Mouse (Mus musculus): Measurements from ENCODE around the gene 4931440F15Rik.

Gene 4931440F15Rik

DNA sequence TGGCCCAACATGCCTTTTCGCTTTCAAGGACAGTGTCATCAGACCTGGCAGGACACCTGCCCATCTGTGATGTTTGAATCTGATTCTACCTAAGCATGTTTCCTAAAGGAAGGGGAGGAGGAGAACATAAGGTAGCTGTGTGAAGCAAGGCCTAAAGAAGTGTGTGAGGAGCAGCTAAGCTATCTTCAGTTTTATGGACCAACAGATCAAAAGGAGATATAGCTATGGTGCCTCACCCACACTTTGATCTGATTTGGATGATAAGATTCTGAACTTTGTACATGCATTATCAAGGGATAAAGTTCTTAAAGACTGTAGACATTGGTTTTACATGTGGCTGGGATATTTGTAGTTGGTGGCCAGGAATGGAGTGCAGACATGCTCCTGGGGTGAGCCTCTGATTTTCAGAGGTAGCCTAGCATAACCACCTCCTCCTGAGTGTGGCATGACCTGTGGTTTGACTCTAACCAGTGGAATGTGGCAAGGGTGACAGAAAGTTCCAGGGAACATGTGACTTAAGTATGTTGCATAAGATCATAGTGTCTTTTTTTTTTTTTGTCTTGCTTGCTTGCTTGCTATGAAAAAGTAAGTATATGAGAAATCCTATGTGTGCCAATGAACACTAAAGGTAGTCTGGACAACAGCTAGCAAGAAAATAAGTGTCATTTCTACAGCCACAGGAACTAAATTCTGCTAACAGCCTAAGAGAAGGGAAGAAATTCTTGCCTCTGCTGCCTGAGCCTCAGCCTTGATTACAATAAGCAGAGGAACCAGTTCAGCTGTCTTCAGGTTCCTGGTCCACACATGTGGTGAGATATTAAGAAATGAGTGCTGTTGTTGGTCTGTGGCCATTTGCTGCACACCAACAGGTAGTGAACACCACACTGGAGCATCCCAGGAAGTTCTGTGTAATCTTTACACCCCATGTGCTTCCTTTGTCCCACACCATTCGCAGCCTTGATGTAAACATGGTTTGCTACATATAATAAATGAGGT lies 23.7 kb downstream of the 4931440F15Rik start:
- no peak for DNase-seq (ENCODE audit: low spot score in 2 of 2)

DNA sequence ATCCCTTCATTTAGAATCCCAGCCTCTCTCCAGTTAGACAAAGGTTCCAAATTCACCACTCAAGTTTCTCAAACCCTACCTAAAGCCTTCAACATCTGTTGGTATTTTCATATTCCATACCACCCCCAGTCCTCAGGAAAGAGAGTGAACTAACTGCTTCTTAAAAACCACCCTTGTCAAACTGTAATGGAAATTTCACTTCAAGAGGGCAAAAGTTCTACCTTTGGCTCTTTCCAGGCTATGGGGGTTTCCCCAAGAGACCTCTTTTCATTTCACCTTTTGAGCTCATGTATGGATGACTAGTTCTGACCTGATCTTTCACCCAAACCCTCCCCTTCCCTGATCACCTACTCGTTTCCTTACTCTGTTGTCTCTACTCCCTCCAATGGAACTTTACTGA lies 25.6 kb downstream of the 4931440F15Rik start:
- no peak for DNase-seq (ENCODE audit: low spot score in 2 of 2)

DNA sequence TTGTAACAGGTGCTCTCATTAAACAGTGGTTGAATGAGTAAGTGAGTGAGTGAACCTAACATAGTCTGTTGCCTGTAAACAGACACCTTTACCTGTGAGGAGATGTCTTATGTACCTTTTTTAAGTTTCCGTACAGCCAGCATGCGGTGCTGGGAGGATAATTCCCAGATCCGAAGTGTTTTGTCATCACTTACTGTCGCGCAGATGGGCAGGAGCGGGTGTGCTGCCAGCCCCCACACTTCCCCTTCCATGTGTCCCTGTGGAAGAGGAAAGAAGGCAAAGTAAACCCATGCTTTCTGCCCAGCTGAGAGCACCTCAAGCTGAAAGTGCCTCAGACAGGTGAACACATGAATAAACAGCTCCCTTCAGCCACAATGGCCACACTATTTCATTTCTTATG lies 30.4 kb downstream of the 4931440F15Rik start:
- no peak for DNase-seq (ENCODE audit: low spot score in 2 of 2)

DNA sequence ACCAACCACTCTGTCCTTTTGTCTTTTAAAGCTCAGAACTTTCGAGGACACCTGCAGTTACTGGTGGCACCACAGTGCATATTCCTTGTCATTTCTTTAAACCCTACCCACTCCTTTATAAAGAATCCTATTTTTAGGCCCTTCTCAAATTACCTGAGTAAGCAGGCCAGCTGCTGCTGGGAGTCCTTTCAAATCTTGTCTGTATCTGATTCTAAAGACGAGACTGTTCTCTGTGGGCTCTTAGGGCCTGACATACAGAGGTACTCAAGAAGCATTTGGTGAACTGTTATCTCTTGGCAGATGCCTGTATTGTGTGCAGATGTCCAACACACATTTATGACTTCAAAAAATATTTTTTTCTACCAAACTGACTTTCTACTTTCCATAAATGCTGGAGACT lies 31.0 kb downstream of the 4931440F15Rik start:
- no peak for DNase-seq (ENCODE audit: low spot score in 2 of 2)

DNA sequence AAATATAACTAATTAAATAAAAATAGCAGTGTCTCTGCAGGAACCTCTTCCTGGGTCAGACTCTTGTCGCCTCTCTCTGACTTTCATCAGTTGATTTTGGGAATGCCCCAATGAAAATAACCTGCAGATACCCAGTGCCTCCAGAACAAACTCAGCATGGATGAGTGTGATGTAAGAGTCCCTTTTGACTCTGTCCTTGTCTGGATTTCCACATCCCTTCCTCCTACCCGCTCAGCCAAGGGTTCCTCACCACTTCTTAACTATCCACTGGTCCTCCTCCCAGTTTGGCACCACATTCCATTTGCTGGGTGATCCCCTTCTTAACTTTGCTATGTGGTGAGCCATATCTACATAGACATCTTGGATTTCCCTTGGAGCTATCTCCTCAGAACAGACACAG lies 34.7 kb downstream of the 4931440F15Rik start:
- DNase-seq (ENCODE audit: low spot score in 2 of 2): no peak

DNA sequence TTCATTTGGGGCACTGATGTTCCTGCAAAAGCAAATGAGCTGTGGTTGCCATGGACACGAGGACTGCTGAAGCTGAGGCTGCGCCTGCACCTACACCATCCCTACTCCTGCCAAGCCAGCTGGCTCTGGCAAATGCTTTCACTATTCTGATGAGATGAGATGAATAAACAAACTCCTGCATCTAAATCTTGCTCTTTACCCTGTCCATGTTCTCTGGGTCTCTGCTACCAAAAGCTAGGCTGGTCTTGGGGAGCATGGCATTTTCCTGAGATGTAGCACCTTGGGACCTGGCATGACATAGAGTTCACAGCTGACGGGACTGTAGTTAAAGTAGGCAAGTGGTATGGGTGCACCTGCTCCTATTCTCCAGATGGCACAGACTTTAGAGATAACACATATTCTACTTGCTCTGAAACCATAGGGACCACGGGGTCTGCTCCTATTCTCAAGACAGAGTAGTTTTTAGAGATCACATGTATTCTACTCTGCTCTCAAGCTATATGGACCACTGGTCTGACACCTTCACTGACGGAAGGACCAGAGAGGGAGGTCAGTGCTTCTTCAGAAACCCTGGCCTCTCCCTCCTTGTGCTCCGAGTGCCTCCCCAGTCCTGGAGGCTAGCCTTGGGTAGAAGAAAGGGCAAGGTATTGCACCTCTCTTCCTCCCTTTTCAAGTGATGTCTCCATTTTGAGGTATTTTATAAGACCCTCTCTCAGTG lies 36.4 kb downstream of the 4931440F15Rik start:
- no peak for DNase-seq (ENCODE audit: low spot score in 2 of 2)

DNA sequence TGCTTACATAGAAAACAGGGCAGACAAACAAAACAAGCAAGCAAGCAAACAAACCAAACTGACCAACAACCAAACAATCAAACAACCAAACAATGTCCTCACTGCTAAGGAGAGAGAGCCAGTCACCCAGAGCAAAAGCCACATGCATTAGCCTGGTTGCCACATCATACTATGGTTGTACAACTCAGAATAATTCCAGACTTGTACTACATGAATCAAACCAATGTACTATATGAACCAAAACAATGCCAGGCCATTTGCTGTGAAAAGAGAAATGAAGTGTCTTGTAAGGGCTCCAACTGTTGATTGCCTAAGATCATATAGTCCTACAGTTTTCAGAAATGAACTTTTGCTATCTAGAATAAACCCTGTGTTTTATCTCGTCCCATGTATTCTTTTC lies 37.0 kb downstream of the 4931440F15Rik start:
- no peak for DNase-seq (ENCODE audit: low spot score in 2 of 2)

DNA sequence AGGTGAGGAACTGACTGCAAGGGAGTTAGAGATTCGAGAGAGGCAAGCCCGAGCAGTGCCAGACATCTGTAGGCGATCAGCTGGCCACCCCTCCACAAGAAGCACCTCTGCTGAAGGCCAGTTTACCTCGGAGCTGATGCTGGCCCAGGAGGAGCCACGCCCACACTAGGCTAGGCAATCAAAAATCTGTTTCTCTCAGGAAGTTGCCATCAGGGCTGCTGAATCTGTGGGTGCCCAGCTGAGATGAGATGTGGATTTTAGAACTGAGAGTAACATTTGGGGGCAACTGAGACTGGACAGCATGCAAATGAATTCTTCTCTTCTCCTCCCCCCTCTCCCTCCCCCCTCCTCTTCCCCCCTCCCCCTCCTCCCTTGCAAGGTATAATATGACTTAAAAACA lies 38.0 kb downstream of the 4931440F15Rik start:
- DNase-seq (ENCODE audit: low spot score in 2 of 2): peak; percentile 24 to 65

- DNase-seq (ENCODE audit: low spot score in 2 of 2): peak; percentile 51 to 67
These were observed 38.8 kb downstream of the 4931440F15Rik start for GRCm38 (mm10) chr11:29786583-29787219.

GRCm38 (mm10) chr11:29779409-29780026 lies 46.0 kb downstream of the 4931440F15Rik start:
- no peak for DNase-seq (ENCODE audit: low spot score in 2 of 2)

DNA sequence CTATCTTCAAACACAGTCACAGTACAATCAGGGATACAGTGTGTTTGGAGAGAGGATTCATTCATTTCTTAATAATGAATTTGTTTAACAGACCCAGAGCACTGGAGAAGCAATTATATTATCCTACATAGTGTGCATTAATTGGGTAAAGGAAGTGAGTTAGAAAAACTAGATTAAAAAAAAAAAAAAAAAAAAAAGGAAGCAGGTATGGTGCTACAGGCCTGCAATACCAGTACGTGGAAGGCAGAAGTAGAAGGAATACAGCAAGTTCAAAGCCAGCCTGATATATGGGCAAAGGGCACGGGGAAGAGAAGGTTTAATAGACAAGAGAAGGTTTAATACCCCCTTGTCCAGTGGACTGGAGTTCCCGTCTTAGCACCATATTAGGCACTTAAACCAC lies 46.5 kb downstream of the 4931440F15Rik start:
- DNase-seq (ENCODE audit: low spot score in 2 of 2): no peak

GRCm38 (mm10) chr11:29777964-29778363 lies 47.5 kb downstream of the 4931440F15Rik start:
- no peak for DNase-seq (ENCODE audit: low spot score in 2 of 2)

DNA sequence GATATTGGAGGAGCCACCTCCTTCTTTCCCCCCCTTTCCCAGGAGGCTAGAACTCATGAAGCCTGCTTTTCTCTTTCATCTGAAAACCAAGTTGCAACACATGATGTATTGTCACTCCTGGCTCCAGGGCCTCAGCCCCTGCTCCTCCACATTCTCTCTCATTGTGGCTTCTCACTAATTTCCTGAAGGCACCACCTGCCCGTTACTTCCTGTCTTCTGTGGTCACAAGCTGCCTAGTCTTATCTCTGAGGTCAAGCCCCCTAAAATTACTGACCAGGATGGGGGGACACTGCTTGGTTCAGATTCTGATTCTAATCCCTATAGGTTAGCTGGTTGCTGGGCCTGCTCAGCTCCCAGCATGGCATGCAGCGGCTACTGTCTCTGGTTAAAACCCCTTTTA lies 50.7 kb downstream of the 4931440F15Rik start:
- no peak for DNase-seq (ENCODE audit: low spot score in 2 of 2)

- no peak for DNase-seq (ENCODE audit: low spot score in 2 of 2)
These were observed 51.2 kb downstream of the 4931440F15Rik start for GRCm38 (mm10) chr11:29774296-29774695.

Measured in spleen, postnatal 4 days (tissue).